Mouse (Mus musculus) retina, postnatal 7 days (tissue): Measurements from ENCODE around the gene Lrig3.

Experiments
- DNase-seq: peaks from one replicate; pipeline ENCODE4 v3.0.0-alpha.2; 2012; ENCODE audit warnings: low read depth, low spot score

Lrig3 gene

DNA sequence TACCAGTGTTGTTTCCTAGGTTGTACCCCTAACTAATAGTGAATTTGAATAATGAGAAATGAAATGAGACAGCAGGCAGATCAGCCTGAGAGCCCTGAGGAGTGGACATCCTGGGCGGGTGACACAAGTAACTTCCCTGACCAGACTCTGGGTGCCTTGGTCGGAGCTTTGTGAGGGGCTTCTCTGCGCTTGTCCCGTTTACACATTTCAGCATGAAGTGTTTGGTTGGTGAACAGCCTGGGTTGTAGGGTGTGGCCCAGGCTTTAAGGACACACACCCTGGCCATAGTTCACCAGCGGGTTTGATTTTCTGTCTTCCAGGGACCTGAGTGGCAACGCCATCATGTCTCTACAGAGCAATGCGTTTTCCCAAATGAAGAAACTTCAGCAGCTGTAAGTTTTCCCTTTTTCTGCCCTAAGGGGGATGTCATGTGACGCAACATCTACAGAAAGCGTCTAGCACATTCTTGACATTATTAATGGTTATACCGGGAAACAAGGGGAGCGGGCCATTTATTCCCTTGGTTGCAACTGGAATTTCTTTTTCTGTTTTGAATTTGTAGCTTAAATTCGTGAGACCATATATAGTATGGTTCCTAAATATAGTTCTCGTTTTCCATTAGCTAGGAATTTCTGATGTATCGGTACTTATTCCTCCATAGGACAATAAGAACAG, 36.2 kb downstream of the Lrig3 start:
- no peak for DNase-seq

GRCm38 (mm10) chr10:126002818-126003506, 37.0 kb downstream of the Lrig3 start:
- DNase-seq: no peak

- DNase-seq: no peak
These were observed 37.9 kb downstream of the Lrig3 start for GRCm38 (mm10) chr10:126003857-126004256.

DNA sequence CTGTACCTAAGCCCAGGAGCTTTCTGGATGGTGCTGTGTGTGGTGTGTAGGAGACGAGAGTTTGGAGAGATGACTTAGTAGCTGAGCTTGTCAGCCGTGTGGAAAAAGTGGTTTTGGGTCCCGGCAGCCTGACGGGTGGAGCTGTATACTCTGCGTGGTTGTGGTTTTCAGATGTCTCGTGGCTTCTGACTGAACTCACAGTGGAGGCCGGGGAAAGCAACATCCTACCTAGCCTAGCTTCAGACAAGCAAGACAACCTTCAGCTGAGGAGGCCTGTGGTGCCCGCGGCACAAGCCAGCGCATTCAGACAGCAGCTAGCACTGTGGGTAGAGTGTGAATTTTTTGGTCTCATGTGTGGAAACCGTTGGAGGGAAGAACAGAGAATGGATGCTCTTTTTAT, 47.7 kb downstream of the Lrig3 start:
- DNase-seq: no peak

GRCm38 (mm10) chr10:126014673-126015072, 48.7 kb downstream of the Lrig3 start:
- DNase-seq: no peak

DNA sequence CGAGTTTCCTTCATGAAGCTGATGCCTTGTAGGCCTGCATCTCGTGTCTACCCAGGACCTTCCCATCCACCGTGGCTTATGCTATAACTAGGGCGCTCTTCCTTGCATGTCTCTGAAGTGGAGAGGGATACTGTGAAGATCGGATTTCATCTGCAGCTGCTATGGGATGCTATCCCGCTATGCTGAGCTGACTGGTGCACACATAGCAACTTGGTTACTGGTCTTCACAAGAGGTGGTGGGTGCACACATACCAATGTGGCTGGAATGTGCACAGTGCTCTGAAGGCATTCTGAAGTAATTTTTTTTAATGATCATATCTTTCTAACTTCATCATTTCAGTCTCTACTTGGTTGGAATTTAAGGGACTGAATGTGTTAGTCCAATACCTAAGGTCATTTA, 49.7 kb downstream of the Lrig3 start:
- DNase-seq: no peak

DNA sequence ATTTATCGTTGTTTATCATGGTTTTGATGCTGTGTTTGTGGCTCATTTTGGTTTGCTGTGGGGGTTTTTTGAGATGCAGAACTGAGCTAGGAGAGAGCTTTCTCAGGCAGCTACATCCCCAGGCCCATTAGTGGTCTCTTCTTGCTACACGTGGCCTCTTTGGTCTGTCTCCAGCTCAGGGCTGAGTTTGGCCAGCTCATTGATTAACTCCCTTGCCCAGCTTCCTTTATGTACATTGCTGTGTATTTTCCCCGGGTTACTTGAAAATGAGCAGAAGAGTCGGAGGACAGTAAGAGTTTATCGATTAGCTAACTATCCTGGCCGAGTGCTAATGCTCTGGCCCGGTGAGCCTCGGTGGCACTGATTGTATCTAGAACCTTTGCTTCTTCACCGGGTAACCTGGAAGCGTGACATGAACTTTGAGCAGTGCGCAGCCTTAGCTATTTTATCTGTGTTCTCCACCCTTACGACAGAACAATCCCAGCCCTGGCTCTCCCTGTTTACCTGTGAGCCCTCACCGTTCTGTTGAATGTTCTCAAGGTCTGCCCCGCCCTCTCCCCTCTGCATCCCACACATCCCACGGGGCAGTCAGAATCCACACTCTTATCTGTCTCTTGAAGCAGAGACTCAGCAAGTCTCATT, 53.5 kb downstream of the Lrig3 start:
- DNase-seq: no peak

DNA sequence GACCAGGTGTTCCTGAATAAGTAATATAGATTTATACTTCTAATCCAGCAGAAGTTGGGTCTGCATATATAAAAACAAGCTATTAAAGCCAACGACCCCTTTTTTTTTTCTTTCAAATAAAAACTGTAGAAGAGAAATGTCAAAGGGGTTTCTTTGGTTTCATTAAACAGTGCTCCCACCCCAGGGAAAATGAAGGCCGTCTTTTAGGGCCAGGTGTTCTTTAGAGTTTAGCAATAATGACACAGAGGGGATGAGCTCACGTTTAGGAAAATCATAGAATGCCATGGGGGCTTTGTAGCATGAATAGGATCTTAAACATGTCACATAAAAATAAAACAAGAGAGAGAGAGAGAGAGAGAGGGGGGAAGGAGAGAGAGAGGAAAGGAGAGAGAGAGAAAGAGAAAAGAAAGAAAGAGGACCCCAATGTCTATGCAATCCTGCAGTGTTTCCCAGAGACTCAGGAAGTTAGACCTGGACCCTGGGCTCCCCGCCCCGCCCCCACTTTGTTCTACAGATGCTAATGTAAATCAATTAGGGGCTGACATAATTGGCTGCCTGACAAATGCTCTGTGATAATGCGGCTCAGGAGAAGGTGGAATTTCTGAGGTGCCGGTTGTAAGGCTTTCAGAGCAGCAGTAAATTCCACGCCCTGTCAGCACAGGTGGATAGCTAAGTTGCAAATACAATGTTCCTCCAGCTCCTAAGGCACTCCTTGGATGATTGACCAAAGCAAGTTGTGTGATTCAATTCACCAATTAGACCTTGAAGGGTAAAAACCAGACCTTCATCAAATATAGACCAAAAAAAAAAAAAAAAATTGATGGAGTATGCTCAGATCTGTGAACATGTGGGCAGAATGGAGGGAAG, 62.8 kb downstream of the Lrig3 start:
- no peak for DNase-seq

DNA sequence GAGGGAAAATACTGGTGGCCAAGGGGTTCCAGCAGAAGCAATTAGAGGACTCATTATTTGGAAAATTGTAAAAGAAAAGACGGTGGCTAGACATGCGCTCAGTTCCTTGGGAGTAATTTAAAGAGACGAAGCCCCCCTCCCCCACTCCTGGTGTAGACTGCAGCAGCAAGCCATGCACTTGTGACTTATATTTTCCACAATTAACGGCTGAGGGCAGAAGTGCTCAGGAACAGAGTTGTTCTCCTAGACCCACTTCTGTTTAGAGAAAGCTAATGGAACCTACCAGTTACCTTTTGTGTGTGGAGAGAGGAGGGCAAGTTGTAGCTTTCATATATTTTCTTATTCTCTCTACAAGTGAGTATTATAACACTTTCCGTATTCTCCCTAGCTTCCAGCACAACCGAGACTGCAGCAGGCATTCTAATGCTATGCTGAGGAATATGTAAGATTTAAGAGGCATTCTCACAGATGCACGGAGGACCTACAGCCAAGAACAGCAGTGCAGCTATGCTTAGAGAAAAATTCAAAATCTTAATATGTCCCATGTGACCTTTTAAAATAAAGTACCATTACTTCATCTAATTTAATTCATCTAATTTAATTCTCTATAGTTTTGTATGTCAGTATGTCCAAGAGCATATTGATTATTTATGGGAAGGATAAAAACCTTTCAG, 63.6 kb downstream of the Lrig3 start:
- DNase-seq: no peak

DNA sequence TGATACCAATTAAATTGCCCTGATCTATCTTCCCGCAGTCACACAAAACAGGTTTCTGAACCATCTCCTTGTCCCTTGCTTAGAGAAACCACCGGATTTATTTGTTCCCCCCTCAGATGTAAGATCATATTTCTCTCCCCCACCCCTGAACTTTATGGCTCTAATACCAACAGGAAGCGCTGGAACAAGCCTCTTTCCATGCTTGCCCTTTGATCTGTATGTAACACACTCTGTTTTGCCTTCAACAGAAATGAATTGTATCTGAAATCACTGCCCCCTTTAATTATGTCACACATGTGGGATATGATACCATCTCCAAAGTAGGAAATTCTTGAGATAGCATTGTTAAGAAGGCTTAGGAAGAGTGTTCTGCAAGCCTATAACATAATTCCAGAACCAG, 90.9 kb downstream of the Lrig3 start:
- no peak for DNase-seq

- no peak for DNase-seq
These were observed 96.8 kb downstream of the Lrig3 start for GRCm38 (mm10) chr10:126062812-126063211.
